Mouse (Mus musculus) CD4-positive, CD25-positive, alpha-beta regulatory T cell, adult 4 months (primary cell): ENCODE results near the gene Fibcd1. TPM values are rescaled to one million over a fixed set of nuclear protein-coding genes. Genes with fewer than 3 reads are reported as not detected.

ENCODE experiments used
- polyA plus RNA-seq, 2 experiments: library from polyadenylated mRNA; unstranded; fragments of 100-300 nt; shearing (Covaris generic); gene quantifications; one replicate each; pipeline ENCODE4 v1.2.1; 2017

Gene Fibcd1
- polyA plus RNA-seq, 2 experiments from 2014 or later, result 0.24 to 0.44 TPM

Other genes with a start within 250 kb of the Fibcd1 start
- gene Prdm12, start 206.0 kb downstream of the Fibcd1 start, polyA plus RNA-seq, result not detected
- gene Exosc2, start 175.3 kb downstream of the Fibcd1 start, polyA plus RNA-seq, result 10 to 100 TPM; 43.5 to 65.7 TPM
- gene Abl1, start 157.6 kb downstream of the Fibcd1 start, polyA plus RNA-seq, result 1 to 10 TPM; 6.9 to 8.2 TPM
- under 1 TPM; 0.11 to 0.20 TPM for gene Qrfp, start 35.4 kb downstream of the Fibcd1 start, polyA plus RNA-seq
- not detected for gene Lamc3, start 41.3 kb upstream of the Fibcd1 start, polyA plus RNA-seq
- gene Aif1l, start 104.1 kb upstream of the Fibcd1 start, polyA plus RNA-seq, result under 1 TPM in 1 of 2 experiments, not detected in 1; 0.56 TPM
- gene Nup214, start 128.4 kb upstream of the Fibcd1 start, polyA plus RNA-seq, result 100 to 1,000 TPM in 1 of 2 experiments, 10 to 100 TPM in 1; 87.6 to 102 TPM
- 10 to 100 TPM; 22.6 to 24.4 TPM for gene Fam78a, start 238.9 kb upstream of the Fibcd1 start, polyA plus RNA-seq
- not detected for gene Plpp7, start 249.5 kb upstream of the Fibcd1 start, polyA plus RNA-seq